Mouse (Mus musculus) ovary, postnatal 14 days (tissue): ENCODE results near the gene Slc35c2.

Experiments
- DNase-seq: peaks from one replicate; pipeline ENCODE4 v3.0.0; 2022; ENCODE audit warnings: low spot score

Slc35c2 gene

DNA sequence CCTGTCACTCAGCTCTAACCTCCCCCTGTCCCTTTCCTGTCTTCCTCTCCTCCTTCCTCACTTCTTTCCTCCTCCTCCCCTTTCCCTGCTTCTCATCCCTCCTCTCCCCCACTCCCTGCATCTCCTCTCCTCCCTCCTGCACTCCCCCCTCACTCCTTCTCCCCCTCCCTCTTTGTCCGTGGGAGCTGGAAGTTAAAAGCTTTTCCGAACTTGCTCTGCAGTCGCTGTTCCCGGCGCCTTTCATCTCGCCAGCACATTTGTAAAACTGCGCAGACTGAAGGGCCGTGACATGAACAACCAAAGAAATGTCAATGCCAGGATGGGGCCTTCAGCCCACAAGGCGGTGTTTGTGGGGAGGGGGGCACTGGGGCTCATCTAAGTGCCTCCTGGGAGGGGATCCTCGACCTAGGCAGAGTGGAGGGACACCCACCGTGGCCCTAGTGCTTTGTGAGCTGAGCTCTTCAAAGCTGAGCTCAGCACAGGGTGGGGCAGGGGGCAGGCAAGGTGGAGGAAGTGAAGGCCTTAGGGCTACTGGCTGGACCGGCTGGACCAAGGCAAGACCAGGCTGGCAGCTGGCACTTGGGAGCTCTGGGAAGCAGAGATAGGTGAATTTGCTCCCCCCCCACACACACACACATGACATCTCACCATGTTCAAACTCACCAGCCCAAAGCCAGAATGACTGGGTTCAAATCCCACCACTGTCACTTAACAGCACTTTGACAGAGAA, 49.1 kb downstream of the Slc35c2 start:
- no peak for DNase-seq

DNA sequence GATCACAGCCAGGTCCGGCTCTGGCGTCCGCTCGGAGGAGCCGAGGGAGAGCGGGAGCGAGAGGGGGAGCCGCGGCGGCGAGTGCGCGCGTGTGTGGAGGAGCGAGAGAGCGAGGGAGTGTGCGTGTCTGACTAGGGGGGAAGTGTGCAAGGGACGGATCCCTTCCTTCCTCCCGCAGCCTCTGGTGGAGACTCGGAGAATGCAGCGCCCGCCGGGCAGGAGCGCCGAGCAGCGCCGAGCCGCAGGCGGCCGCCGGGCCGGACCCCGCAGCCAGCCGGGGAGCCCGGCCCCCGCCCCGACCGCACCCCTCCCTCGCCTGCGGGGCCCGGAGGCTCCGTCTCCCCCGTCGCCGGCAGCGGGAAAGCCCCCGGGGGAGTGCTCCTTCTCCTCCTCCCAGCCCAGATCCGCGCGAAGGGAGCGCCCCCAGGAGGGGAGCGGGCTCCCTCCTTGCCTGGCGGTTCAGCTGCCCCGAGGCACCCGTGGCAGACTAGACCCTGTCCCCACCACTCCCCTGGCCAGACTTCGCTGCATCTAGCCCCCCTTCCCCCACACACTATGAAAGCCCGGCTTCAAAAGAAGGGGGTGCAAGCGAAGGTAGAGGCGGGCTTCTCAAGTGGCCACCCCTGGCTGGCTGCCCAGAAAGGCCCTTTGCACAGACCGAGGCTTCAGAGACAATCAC, 52.9 kb downstream of the Slc35c2 start, which contains the start of gene Cdh22:
Gene Cdh22 (minus strand): TSS at position 241 of the 679 bp plus-strand sequence.
- DNase-seq, result peak; percentile 55

GRCm38 (mm10) chr2:165234291-165234612, 53.4 kb downstream of the Slc35c2 start:
- DNase-seq, result no peak

DNA sequence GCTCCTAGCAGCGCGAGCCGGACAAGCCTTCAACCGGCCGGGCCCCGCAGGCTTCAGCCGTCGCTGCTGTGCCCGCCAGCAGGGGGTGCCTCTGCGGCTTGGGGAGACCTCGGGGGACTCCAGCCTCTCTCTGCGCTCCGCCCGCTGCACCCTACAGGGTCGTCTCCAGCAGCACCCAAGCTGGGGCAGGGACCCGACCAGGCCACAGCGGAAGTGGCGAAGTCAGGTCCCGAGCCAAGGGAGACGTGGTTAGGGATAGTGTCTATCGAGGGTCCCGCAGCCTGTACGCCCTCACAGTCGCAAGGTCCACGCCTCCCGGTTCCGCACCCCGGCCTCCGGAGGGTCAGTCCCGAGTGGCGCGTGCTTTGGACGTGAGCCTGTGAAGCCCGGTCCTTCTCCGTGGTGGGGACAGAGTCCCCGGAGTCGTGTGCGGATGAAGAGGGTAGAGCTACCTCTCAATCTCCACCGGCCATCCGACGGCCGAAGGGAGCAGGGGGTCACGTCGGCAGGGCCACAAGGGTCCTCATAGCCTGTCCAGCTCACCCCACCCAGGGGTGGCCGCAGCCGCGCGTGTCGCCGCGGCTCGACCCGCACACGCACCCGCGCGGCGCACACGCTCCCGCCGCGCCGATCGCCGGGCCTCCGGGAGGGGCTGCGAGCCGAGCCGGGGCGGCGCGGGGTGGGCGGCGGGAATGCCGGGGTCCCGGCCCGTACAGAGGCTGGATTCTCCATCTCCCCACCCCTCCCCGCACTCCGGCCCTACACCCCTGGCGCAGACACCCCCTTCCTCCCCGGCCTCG, 54.0 kb downstream of the Slc35c2 start:
- peak; percentile 41 for DNase-seq

GRCm38 (mm10) chr2:165229050-165229449, 58.6 kb downstream of the Slc35c2 start:
- DNase-seq, result no peak
